Mouse (Mus musculus) spleen, postnatal 14 days (tissue): ENCODE measurements at regions not wholly inside any gene's neighbourhood (a gene's known extent, or its start where the extent isn't known, plus 50 kb on each side); places are given as distances from the start of the nearest gene placed in this dataset.

Experiments used
- DNase-seq, 2 experiments: peaks; one replicate each; pipeline ENCODE4 v3.0.0; 2021 to 2022; ENCODE audit warnings: low spot score in 2 of 2

- no peak for DNase-seq
Observed at GRCm38 (mm10) chr8:115831675-115832074, 124.1 kb upstream of the Maf start.

- no peak for DNase-seq
Observed at GRCm38 (mm10) chr8:115830012-115830662, 122.5 kb upstream of the Maf start.

GRCm38 (mm10) chr8:115826516-115826915 lies 118.9 kb upstream of the Maf start:
- DNase-seq = no peak

GRCm38 (mm10) chr8:115825899-115826502 lies 118.4 kb upstream of the Maf start:
- no peak for DNase-seq

GRCm38 (mm10) chr8:115824478-115824785 lies 116.8 kb upstream of the Maf start:
- no peak for DNase-seq

- DNase-seq = no peak
Observed at GRCm38 (mm10) chr8:115823673-115824477, 116.3 kb upstream of the Maf start.

- DNase-seq = no peak
Observed at GRCm38 (mm10) chr8:115813426-115813825, 105.8 kb upstream of the Maf start.

GRCm38 (mm10) chr8:115806579-115806978 lies 99.0 kb upstream of the Maf start:
- DNase-seq = no peak

GRCm38 (mm10) chr8:115806139-115806538 lies 98.5 kb upstream of the Maf start:
- no peak for DNase-seq

GRCm38 (mm10) chr8:115793587-115793986 lies 86.0 kb upstream of the Maf start:
- DNase-seq = no peak

- no peak for DNase-seq
Observed at GRCm38 (mm10) chr8:115788421-115788820, 80.8 kb upstream of the Maf start.

GRCm38 (mm10) chr8:115786185-115786584 lies 78.6 kb upstream of the Maf start:
- no peak for DNase-seq

GRCm38 (mm10) chr8:115785769-115786168 lies 78.2 kb upstream of the Maf start:
- no peak for DNase-seq

GRCm38 (mm10) chr8:115783364-115783763 lies 75.8 kb upstream of the Maf start:
- DNase-seq = no peak

- DNase-seq = no peak
Observed at GRCm38 (mm10) chr8:115778433-115778832, 70.8 kb upstream of the Maf start.

- DNase-seq = no peak
Observed at GRCm38 (mm10) chr8:115771060-115771459, 63.5 kb upstream of the Maf start.

- DNase-seq = no peak
Observed at GRCm38 (mm10) chr8:115768631-115769030, 61.0 kb upstream of the Maf start.

GRCm38 (mm10) chr8:115766218-115766898 lies 58.8 kb upstream of the Maf start:
- no peak for DNase-seq

GRCm38 (mm10) chr8:115764551-115764950 lies 57.0 kb upstream of the Maf start:
- DNase-seq = no peak

- DNase-seq = no peak
Observed at GRCm38 (mm10) chr8:115758011-115758410, 50.4 kb upstream of the Maf start.
